Mouse (Mus musculus): ENCODE data around the gene Nppa. TPM values are rescaled to one million over a fixed set of nuclear protein-coding genes. Genes with fewer than 3 reads are reported as not detected.
"Not testable (repeated sequence)": the region's sequence is repeated elsewhere in the genome, so short reads cannot be mapped to it uniquely, and the experiment has no call there.

The Nppa gene
- total RNA-seq, 2 experiments from 2014 or later = not detected

DNA sequence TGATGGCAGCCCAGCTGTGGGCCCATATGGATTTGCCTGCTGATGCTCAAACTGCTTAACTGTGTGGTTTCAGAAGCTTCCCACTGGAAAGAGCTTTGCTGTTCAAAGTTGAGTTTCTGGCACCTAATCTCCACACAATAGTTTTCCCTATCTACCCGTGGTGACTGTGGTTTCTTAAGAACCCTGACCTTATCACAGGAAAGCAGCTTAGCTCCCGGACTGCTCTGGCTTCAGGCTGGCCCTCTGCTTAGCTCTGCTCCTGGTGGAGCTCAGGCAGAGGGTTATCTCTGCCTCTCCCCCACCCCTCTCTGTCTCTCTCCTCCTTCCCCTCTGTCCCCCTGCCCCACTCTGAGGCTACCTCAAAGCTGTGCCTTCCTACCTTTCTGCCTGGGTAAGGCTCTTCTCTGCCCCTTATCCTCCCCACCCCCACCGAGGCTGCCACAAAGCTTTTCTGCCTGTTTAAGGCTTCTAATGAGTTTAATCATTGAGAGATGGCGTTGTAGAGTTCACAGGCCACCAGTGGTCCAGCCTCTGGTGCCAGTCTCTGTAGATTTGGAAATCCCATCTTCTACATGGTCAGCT, 46.0 kb downstream of the Nppa start:
- peak; percentile 87 for ATAC-seq (replicated peaks; ENCODE audit: poor library complexity)

DNA sequence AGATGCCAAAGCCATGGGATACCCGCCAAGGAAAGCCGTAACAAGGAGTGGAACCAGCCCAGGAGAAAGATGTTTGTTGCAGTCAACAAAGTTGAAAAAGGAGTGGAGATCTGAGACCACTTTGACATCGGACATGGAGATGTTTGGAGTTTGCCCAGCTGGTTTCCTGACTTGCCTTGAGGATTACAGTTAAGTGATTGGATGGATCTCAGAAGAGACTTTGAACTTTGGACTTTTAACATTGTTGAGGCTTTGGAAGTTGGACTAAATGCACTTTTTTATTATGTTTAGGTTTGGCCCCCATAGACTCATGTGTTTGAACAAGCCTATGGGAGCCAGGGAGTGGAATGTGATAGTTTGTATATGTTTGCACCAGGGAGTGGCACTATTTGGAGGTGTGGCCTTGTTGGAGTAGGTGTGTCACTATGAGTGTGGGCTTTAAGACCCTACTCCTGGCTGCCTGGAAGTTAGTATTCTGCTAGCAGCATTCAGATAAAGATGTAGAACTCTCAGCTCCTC, 49.9 kb downstream of the Nppa start:
- not testable (repeated sequence) for ATAC-seq (replicated peaks; ENCODE audit: poor library complexity)

DNA sequence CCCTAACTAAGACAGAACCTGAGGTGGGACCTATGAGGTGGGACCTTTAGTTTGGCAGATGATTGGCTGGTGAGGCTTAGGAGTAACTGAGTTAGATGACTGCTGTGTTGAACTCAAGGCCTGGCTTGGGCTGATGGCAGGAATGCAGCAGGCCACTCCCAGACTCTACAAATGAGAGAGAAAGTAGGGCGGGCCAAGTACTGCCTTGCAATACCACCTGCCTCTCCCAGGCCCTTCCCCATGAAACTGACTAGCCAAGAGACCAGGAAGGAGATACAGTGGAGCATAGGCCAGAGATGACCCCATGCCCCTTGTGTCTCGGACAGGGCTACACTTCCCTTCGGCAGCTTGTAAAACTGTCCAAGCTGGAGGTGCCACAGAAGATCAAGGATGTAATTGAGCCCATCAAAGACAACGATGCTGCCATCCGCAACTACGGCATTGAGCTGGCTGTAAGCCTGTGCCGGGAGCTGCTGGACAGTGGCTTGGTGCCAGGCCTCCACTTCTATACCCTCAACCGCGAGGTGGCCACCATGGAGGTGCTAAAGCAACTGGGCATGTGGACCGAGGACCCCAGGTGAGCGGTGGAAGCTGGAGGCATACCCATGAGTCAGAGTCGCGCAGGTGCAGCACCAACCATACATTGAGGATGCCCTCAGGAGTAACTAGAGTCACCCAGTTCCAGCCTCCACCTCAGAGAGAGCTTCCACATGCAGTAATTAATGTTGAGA, 50.7 kb downstream of the Nppa start:
- no peak for ATAC-seq (replicated peaks; ENCODE audit: poor library complexity)

Other genes with a start within 250 kb of the Nppa start
- gene Zfp984, start 190.9 kb upstream of the Nppa start, total RNA-seq (2015) = 51.5 and 60.9 TPM in 2 replicates
- gene Zfp984, start 190.9 kb upstream of the Nppa start, total RNA-seq (2017) = 26.6 and 29.0 TPM in 2 replicates
- gene Zfp933, start 152.4 kb upstream of the Nppa start, total RNA-seq (2015) = 8.3 and 9.5 TPM in 2 replicates
- 6.1 and 8.6 TPM in 2 replicates for gene Zfp933, start 152.4 kb upstream of the Nppa start, total RNA-seq (2017)
- gene Miip, start 131.9 kb upstream of the Nppa start, total RNA-seq (2015) = 34.1 and 40.2 TPM in 2 replicates
- gene Miip, start 131.9 kb upstream of the Nppa start, total RNA-seq (2017) = 43.6 and 50.4 TPM in 2 replicates
- gene Fv1, start 131.7 kb upstream of the Nppa start, total RNA-seq (2015) = 4.2 and 5.3 TPM in 2 replicates
- gene Fv1, start 131.7 kb upstream of the Nppa start, total RNA-seq (2017) = 13.4 and 15.9 TPM in 2 replicates
- 24.3 and 25.0 TPM in 2 replicates for gene Mfn2, start 96.0 kb upstream of the Nppa start, total RNA-seq (2015)
- gene Mfn2, start 96.0 kb upstream of the Nppa start, total RNA-seq (2017) = 29.1 and 33.6 TPM in 2 replicates
- 4.8 and 5.6 TPM in 2 replicates for gene Plod1, start 64.0 kb upstream of the Nppa start, total RNA-seq (2015)
- 10.5 and 12.2 TPM in 2 replicates for gene Plod1, start 64.0 kb upstream of the Nppa start, total RNA-seq (2017)
- gene 2510039O18Rik, start 59.8 kb upstream of the Nppa start, total RNA-seq (2015) = 32.9 and 34.2 TPM in 2 replicates
- 30.4 and 38.6 TPM in 2 replicates for gene 2510039O18Rik, start 59.8 kb upstream of the Nppa start, total RNA-seq (2017)
- gene Nppb, start 14.9 kb upstream of the Nppa start, total RNA-seq (2015) = not detected in 2 replicates
- not detected in 2 replicates for gene Nppb, start 14.9 kb upstream of the Nppa start, total RNA-seq (2017)
- 3.3 and 4.1 TPM in 2 replicates for gene Clcn6, start 38.1 kb downstream of the Nppa start, total RNA-seq (2015)
- 1.5 and 6.4 TPM in 2 replicates for gene Clcn6, start 38.1 kb downstream of the Nppa start, total RNA-seq (2017)
- 5.5 and 6.2 TPM in 2 replicates for gene Mthfr, start 38.4 kb downstream of the Nppa start, total RNA-seq (2015)
- gene Mthfr, start 38.4 kb downstream of the Nppa start, total RNA-seq (2017) = 4.3 and 7.2 TPM in 2 replicates
- 16.3 and 16.5 TPM in 2 replicates for gene Agtrap, start 87.3 kb downstream of the Nppa start, total RNA-seq (2015)
- gene Agtrap, start 87.3 kb downstream of the Nppa start, total RNA-seq (2017) = 34.5 and 35.9 TPM in 2 replicates
- gene Mad2l2, start 129.7 kb downstream of the Nppa start, total RNA-seq (2015) = 28.7 and 34.0 TPM in 2 replicates
- gene Mad2l2, start 129.7 kb downstream of the Nppa start, total RNA-seq (2017) = 6.6 and 8.1 TPM in 2 replicates
- gene Draxin, start 130.0 kb downstream of the Nppa start, total RNA-seq (2015) = not detected in 2 replicates
- gene Draxin, start 130.0 kb downstream of the Nppa start, total RNA-seq (2017) = not detected in 2 replicates
- gene Fbxo6, start 151.4 kb downstream of the Nppa start, total RNA-seq (2015) = 19.6 and 20.1 TPM in 2 replicates
- gene Fbxo6, start 151.4 kb downstream of the Nppa start, total RNA-seq (2017) = 9.1 and 11.5 TPM in 2 replicates
- 1.0 and 3.0 TPM in 2 replicates for gene Fbxo44, start 159.8 kb downstream of the Nppa start, total RNA-seq (2015)
- gene Fbxo44, start 159.8 kb downstream of the Nppa start, total RNA-seq (2017) = 0.81 and 1.6 TPM in 2 replicates
- gene Fbxo2, start 159.9 kb downstream of the Nppa start, total RNA-seq (2015) = not detected in 2 replicates
- not detected in 2 replicates for gene Fbxo2, start 159.9 kb downstream of the Nppa start, total RNA-seq (2017)

Measured in megakaryocyte progenitor cell, adult 5-6 weeks (primary cell).